Mouse (Mus musculus): ENCODE data around the gene Gpat3. TPM values are rescaled to one million over a fixed set of nuclear protein-coding genes. Genes with fewer than 3 reads are reported as not detected.

Gpat3 gene
- polyA plus RNA-seq, 1 experiment from 2014 or later: 0.42 TPM

GRCm38 (mm10) chr5:100826531-100826930 lies 19.0 kb upstream of the Gpat3 start:
- H3K4me1 ChIP-seq (ENCODE audit: control insufficient read depth, insufficient read depth, low read length): no peaks in the 10 kb centered on the region

DNA sequence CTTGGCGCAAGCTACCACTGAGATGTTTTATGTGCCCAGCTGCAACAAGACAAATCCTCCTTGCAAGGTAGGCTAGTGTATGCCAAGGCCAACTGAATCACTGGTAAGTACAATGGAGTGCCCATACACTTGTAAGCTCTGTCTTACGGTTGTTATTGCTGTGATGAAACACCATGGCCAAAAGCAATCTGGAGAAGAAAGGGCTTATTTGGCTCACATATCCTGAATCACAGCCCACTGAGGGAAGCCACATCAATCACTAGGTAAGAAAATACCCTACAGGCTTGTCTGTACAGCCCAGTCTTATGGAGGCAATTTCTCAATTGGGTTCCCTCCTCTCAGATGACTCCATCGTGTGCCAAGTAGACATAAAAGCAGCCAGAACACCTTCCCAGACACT lies 16.8 kb upstream of the Gpat3 start:
- no peak overlapping the region for H3K27ac ChIP-seq (ENCODE audit: low read depth, low read length)
- 70% methylated on average over 3 of the region's 3 CpGs for WGBS

More at GRCm38 (mm10) chr5:100826531-100826930, 19.0 kb upstream of the Gpat3 start:
- 53% methylated on average over 7 of the region's 7 CpGs for WGBS
- Histone ChIP-seq H3K9me3 (ENCODE audit: control insufficient read depth, low read length) (no peaks in the 10 kb centered on the region), H3K27ac (ENCODE audit: low read depth, low read length) (no peak overlapping the region), H3K4me3 (ENCODE audit: low read length) (no peak overlapping the region), H3K4me2 (replicated peaks; ENCODE audit: low read depth, low read length) (no peak overlapping the region), H3K27me3 (ENCODE audit: control insufficient read depth, insufficient read depth, low read length) (no peaks in the 10 kb centered on the region), H3K36me3 (ENCODE audit: control insufficient read depth, insufficient read depth, low read length) (no peaks in the 10 kb centered on the region), H3K9ac (ENCODE audit: low read depth, low read length) (no peak overlapping the region)
- ATAC-seq (ENCODE audit: low FRiP score, low TSS enrichment): no peak

DNA sequence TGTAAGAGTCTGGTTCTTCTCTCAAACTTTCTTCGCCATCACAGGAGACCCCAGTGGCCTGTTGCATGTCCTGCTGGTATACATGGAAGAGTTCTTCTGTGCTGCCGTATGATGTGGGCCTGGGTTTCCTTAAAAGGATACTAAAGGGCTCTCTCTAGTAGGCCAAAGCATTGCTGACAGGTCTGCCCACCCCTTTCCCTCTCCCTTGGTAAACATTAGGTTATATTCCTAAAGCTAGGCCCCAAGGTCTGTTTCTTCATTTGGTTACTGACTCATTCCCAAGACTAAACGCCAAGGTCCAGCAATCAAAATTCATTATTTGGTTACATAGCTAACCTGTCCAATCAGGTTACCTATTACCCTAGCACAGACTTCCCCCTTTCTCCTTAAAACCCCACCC lies 12.8 kb upstream of the Gpat3 start:
- Histone ChIP-seq H3K9me3 (ENCODE audit: control insufficient read depth, low read length) (no peaks in the 10 kb centered on the region), H3K36me3 (ENCODE audit: control insufficient read depth, insufficient read depth, low read length) (no peaks in the 10 kb centered on the region), H3K4me1 (ENCODE audit: control insufficient read depth, insufficient read depth, low read length) (no peaks in the 10 kb centered on the region), H3K4me3 (ENCODE audit: low read length) (no peak overlapping the region), H3K4me2 (replicated peaks; ENCODE audit: low read depth, low read length) (no peak overlapping the region), H3K27ac (ENCODE audit: low read depth, low read length) (no peak overlapping the region), H3K9ac (ENCODE audit: low read depth, low read length) (no peak overlapping the region), H3K27me3 (ENCODE audit: control insufficient read depth, insufficient read depth, low read length) (no peaks in the 10 kb centered on the region)
- no peak for ATAC-seq (ENCODE audit: low FRiP score, low TSS enrichment)
- 86% methylated on average over 3 of the region's 3 CpGs for WGBS

More for the DNA sequence above, 16.8 kb upstream of the Gpat3 start:
- Histone ChIP-seq H3K4me2 (replicated peaks; ENCODE audit: low read depth, low read length) (no peak overlapping the region), H3K27me3 (ENCODE audit: control insufficient read depth, insufficient read depth, low read length) (no peaks in the 10 kb centered on the region), H3K9ac (ENCODE audit: low read depth, low read length) (no peak overlapping the region), H3K4me1 (ENCODE audit: control insufficient read depth, insufficient read depth, low read length) (no peaks in the 10 kb centered on the region), H3K9me3 (ENCODE audit: control insufficient read depth, low read length) (no peaks in the 10 kb centered on the region), H3K4me3 (ENCODE audit: low read length) (no peak overlapping the region), H3K36me3 (ENCODE audit: control insufficient read depth, insufficient read depth, low read length) (no peaks in the 10 kb centered on the region)
- ATAC-seq (ENCODE audit: low FRiP score, low TSS enrichment): no peak

DNA sequence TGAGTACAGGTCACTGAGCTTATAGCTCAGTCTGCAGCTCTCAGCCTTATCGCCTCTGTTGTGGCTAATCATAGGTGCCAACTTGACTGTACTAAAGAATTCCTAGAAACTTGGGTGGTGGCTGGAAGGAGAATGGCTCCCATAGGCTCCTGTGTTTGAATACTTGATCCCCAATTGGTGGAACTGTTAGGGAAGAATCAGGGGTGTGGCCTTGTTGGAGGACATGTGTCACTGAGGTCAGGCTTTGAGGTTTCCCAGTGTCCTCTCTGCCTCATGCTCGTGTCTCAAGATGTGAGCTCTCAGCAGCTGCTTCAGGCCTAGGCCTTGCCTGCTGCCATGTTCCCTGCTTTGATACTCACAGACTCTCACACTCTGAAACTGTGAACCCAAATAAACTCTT lies 11.7 kb upstream of the Gpat3 start:
- Histone ChIP-seq H3K4me1 (ENCODE audit: control insufficient read depth, insufficient read depth, low read length) (no peaks in the 10 kb centered on the region), H3K9ac (ENCODE audit: low read depth, low read length) (no peak overlapping the region), H3K27me3 (ENCODE audit: control insufficient read depth, insufficient read depth, low read length) (no peaks in the 10 kb centered on the region), H3K9me3 (ENCODE audit: control insufficient read depth, low read length) (no peaks in the 10 kb centered on the region), H3K36me3 (ENCODE audit: control insufficient read depth, insufficient read depth, low read length) (no peaks in the 10 kb centered on the region), H3K4me2 (replicated peaks; ENCODE audit: low read depth, low read length) (no peak overlapping the region), H3K4me3 (ENCODE audit: low read length) (no peak overlapping the region), H3K27ac (ENCODE audit: low read depth, low read length) (no peak overlapping the region)
- WGBS: 94% methylated on average over 2 of the region's 2 CpGs
- no peak for ATAC-seq (ENCODE audit: low FRiP score, low TSS enrichment)

DNA sequence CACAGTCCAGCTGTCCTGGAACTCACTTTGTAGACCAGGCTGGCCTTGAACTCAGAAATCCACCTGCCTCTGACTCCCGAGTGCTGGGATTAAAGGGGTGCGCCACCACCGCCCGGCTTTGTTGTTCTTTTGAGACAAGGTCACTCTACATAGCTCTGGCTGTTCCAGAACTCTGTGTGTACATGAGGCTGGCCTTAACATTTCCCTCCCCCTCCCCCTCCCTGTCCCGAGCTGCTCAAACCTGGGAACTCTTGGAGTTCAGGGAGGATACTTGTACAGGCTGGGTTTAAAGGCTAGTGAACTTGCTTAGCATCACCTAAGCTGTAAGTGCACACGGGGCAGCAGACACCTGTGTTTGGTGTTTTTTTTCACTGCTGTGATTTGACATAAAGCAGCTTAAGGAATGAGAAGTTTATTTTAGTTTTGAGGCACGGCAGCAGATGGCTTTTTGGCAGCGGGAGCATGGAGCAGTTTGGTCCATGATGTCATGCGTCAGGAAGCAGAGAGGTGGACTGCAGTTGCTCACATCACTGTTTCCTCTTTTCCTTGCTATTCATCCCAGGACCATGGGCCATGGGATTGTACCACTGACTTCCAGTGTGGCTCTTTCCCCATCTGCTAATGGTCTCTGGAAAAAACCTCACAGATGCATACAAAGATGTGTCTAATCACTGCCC lies 9.5 kb upstream of the Gpat3 start:
- H3K36me3 ChIP-seq (ENCODE audit: control insufficient read depth, insufficient read depth, low read length): no peaks in the 10 kb centered on the region
- H3K9ac ChIP-seq (ENCODE audit: low read depth, low read length): no peak overlapping the region
- H3K9me3 ChIP-seq (ENCODE audit: control insufficient read depth, low read length): no peaks in the 10 kb centered on the region
- no peak overlapping the region for H3K4me2 ChIP-seq (replicated peaks; ENCODE audit: low read depth, low read length)
- H3K4me3 ChIP-seq (ENCODE audit: low read length): no peak overlapping the region
- H3K27ac ChIP-seq (ENCODE audit: low read depth, low read length): no peak overlapping the region
- 65% methylated on average over 9 of the region's 9 CpGs for WGBS
- no peaks in the 10 kb centered on the region for H3K4me1 ChIP-seq (ENCODE audit: control insufficient read depth, insufficient read depth, low read length)
- no peak for ATAC-seq (ENCODE audit: low FRiP score, low TSS enrichment)
- H3K27me3 ChIP-seq (ENCODE audit: control insufficient read depth, insufficient read depth, low read length): no peaks in the 10 kb centered on the region

GRCm38 (mm10) chr5:100837907-100838306 lies 7.6 kb upstream of the Gpat3 start:
- H3K36me3 ChIP-seq (ENCODE audit: control insufficient read depth, insufficient read depth, low read length): no peaks in the 10 kb centered on the region
- no peaks in the 10 kb centered on the region for H3K27me3 ChIP-seq (ENCODE audit: control insufficient read depth, insufficient read depth, low read length)
- H3K4me2 ChIP-seq (replicated peaks; ENCODE audit: low read depth, low read length): no peak overlapping the region
- no peak overlapping the region for H3K9ac ChIP-seq (ENCODE audit: low read depth, low read length)
- 85% methylated on average over 7 of the region's 7 CpGs for WGBS
- no peak for ATAC-seq (ENCODE audit: low FRiP score, low TSS enrichment)
- H3K4me1 ChIP-seq (ENCODE audit: control insufficient read depth, insufficient read depth, low read length): no peaks in the 10 kb centered on the region
- H3K9me3 ChIP-seq (ENCODE audit: control insufficient read depth, low read length): peaks cover 9% of the 10 kb centered on the region; the same call in 1 of the 2 replicates
- H3K27ac ChIP-seq (ENCODE audit: low read depth, low read length): no peak overlapping the region
- no peak overlapping the region for H3K4me3 ChIP-seq (ENCODE audit: low read length)

DNA sequence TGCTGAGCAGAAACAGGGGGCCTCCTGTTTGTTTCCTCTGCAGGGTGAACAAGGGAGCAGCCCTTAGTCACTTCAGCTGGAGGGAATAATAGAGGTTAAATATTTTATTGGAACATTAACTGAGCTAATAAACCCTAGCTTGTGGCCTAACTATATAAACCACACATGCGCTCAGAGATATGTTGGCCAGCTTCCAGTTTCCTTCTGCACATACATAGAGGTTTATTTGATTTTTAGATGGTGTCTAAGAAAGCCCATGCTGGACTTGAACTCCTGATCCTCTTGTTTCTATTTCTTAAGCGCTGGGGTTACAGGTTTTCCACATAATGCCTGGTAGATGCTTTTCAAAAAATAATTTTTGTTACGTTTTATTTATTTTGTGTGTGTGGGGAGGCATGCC lies 1.0 kb upstream of the Gpat3 start:
- WGBS: 49% methylated on average over 3 of the region's 3 CpGs
- Histone ChIP-seq H3K4me2 (replicated peaks; ENCODE audit: low read depth, low read length) (no peak overlapping the region), H3K4me3 (ENCODE audit: low read length) (no peak overlapping the region)

DNA sequence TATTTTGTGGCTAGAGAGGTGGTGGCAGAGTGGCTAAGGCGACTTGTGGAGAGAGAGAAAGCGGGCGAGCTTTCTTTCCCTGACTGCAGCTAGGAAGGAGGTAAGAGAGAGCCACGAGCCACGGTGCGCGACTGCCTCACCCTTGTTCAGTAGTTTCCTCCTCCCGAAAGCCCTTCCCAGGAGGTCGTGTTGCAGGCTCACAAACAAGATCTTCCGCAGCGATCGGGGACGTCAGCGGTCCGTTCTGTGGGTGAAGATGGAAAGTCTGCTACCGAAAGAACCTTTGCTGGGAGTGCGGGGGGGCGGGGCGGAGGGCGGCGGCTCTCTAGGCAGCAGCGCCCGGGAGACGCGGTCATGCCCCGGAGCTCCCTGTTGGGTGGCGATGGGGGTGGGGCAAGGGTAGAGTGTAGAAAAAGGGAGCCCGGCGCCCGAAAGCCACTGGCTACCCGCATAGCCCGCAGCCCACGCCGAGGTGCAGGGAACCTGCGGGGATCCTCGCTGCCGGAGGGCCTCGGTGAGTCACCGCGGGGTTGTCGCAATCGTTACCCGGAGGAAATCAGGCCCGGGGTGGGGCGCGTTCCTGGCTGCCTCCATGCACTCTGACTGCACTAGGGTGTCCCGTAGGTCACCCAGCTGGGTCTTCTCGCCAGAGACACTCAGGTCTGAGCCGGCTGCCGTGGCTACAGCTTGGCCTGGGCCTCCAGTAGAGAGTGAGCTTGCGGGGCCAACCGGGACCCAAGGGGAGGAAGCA lies 510 bp downstream of the Gpat3 start:
- H3K27me3 ChIP-seq (ENCODE audit: control insufficient read depth, insufficient read depth, low read length): peaks cover 28% of the 10 kb centered on the region
- under 1% methylated on average over 51 of the region's 52 CpGs for WGBS
- peak overlapping the region; percentile 93 for H3K4me2 ChIP-seq (replicated peaks; ENCODE audit: low read depth, low read length)
- no peaks in the 10 kb centered on the region for H3K36me3 ChIP-seq (ENCODE audit: control insufficient read depth, insufficient read depth, low read length)
- peak overlapping the region; percentile 52 for H3K4me3 ChIP-seq (ENCODE audit: low read length)
- peak overlapping the region; percentile 54 for H3K9ac ChIP-seq (ENCODE audit: low read depth, low read length)
- ATAC-seq (ENCODE audit: low FRiP score, low TSS enrichment): peak; percentile 79
- no peak overlapping the region for H3K27ac ChIP-seq (ENCODE audit: low read depth, low read length)
- H3K9me3 ChIP-seq (ENCODE audit: control insufficient read depth, low read length): peaks cover 9% of the 10 kb centered on the region; the same call in 1 of the 2 replicates
- H3K4me1 ChIP-seq (ENCODE audit: control insufficient read depth, insufficient read depth, low read length): 0 out of 2 replicates have a peak, but pooled peaks cover 5% of the 10 kb centered on the region

More for the DNA sequence above, 1.0 kb upstream of the Gpat3 start:
- Histone ChIP-seq H3K36me3 (ENCODE audit: control insufficient read depth, insufficient read depth, low read length) (no peaks in the 10 kb centered on the region), H3K9me3 (ENCODE audit: control insufficient read depth, low read length) (peaks cover 9% of the 10 kb centered on the region; the same call in 1 of the 2 replicates), H3K27me3 (ENCODE audit: control insufficient read depth, insufficient read depth, low read length) (peaks cover 28% of the 10 kb centered on the region), H3K27ac (ENCODE audit: low read depth, low read length) (no peak overlapping the region), H3K4me1 (ENCODE audit: control insufficient read depth, insufficient read depth, low read length) (0 out of 2 replicates have a peak, but pooled peaks cover 5% of the 10 kb centered on the region), H3K9ac (ENCODE audit: low read depth, low read length) (no peak overlapping the region)
- ATAC-seq (ENCODE audit: low FRiP score, low TSS enrichment): no peak

- H3K36me3 ChIP-seq (ENCODE audit: control insufficient read depth, insufficient read depth, low read length): no peaks in the 10 kb centered on the region
- peaks cover 28% of the 10 kb centered on the region for H3K27me3 ChIP-seq (ENCODE audit: control insufficient read depth, insufficient read depth, low read length)
- 0 out of 2 replicates have a peak, but pooled peaks cover 5% of the 10 kb centered on the region for H3K4me1 ChIP-seq (ENCODE audit: control insufficient read depth, insufficient read depth, low read length)
- H3K4me3 ChIP-seq (ENCODE audit: low read length): peak overlapping the region; percentile 52
- H3K27ac ChIP-seq (ENCODE audit: low read depth, low read length): no peak overlapping the region
- WGBS: under 1% methylated on average over 22 of the region's 22 CpGs
- H3K9me3 ChIP-seq (ENCODE audit: control insufficient read depth, low read length): peaks cover 8% of the 10 kb centered on the region; the same call in 1 of the 2 replicates
- peak overlapping the region; percentile 54 for H3K9ac ChIP-seq (ENCODE audit: low read depth, low read length)
- H3K4me2 ChIP-seq (replicated peaks; ENCODE audit: low read depth, low read length): peak overlapping the region; percentile 93
- 0 out of 2 replicates have a peak, but pooled peaks have one; percentile 14 for ATAC-seq (ENCODE audit: low FRiP score, low TSS enrichment)
Observed at GRCm38 (mm10) chr5:100846599-100846920, 1.0 kb downstream of the Gpat3 start.
